ENCODE assay signal across 10 mouse cellular contexts in the genomic region with DNA sequence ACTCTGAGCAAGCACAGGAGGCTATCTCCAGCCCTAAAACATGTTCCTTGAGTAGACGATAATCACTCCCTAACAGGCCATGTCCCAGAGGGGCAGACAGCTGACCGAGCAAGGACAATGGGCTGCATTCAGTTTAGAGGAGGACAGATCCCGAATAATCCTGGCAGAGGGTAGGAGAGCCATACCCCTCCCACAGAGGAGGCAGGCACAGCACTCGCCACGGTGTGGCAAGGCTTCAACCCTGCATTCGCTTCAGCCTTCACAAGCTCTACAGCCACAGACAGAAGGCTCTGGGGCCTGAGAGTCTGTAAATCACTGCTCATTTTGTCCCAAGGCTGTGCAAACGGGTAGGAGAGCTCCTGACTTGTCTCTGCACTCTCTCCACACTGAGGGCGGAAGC. TPM values are rescaled to one million over a fixed set of nuclear protein-coding genes. Genes with fewer than 3 reads are reported as not detected.
DNase-seq lines count a peak whose midpoint lies in the region; ATAC-seq and TF ChIP-seq lines count a peak whose summit lies in the region.
"Had no signal": no experiment of that assay in that cellular context is flagged by ENCODE, and none has a peak within 500 bp of the region (broad histone marks: within the 10 kb centered on the region; RNA-seq: fewer than 3 reads in every experiment).

No protein-coding gene starts in this region.

- H3K27ac ChIP-seq in gastrocnemius, adult 2 months: peak overlapping the region; percentile 31; the same call in 1 of the 2 replicates
- no peak overlapping the region for H3K27ac ChIP-seq in hindbrain, embryonic 16.5 days (ENCODE audit: low read depth, low read length)
- H3K27ac ChIP-seq: lung, embryonic 15.5 days had no signal

- intact Hi-C loops in gastrocnemius, adult 2 months (cut with DNase I): no loop called here

- peak; percentile 76 for ATAC-seq in hindbrain, embryonic 16.5 days

- TF ChIP-seq CTCF in gastrocnemius, adult 2 months (IDR thresholded peaks at IDR 0.05): no peak

- peaks cover 46% of the 10 kb centered on the region for H3K36me3 ChIP-seq in hindbrain, embryonic 16.5 days (ENCODE audit: control insufficient read depth, insufficient read depth, low read length)

- H3K9ac ChIP-seq in hindbrain, embryonic 16.5 days (ENCODE audit: low read depth, low read length): no peak overlapping the region
- H3K9ac ChIP-seq: lung, embryonic 15.5 days had no signal

- H3K9me3 ChIP-seq in hindbrain, embryonic 16.5 days (ENCODE audit: control insufficient read depth, low read length): no peaks in the 10 kb centered on the region
- H3K9me3 ChIP-seq: lung, embryonic 15.5 days had no signal

- WGBS in hindbrain, embryonic 16.5 days: 20% methylated on average over 8 of the region's 8 CpGs

- DNase-seq in gastrocnemius, adult 2 months: no peak
- DNase-seq in gastrocnemius, adult 18-20 months (ENCODE audit: low spot score): no peak
- peak; percentile 61 to 69 for DNase-seq in right cerebral cortex, postnatal 10 days (ENCODE audit: low spot score in 2 of 2)
- DNase-seq in right cerebral cortex, adult 2 months (ENCODE audit: low spot score in 2 of 2): no peak
- DNase-seq in testis, postnatal 10 days (ENCODE audit: low spot score): peak; percentile 54
- no peak for DNase-seq in frontal cortex, postnatal 10 days (ENCODE audit: low spot score in 2 of 2)
- DNase-seq in cerebellum, adult 9-10 months: no peak

- H3K4me3 ChIP-seq in gastrocnemius, adult 2 months: no peak overlapping the region
- H3K4me3 ChIP-seq in hindbrain, embryonic 16.5 days (ENCODE audit: low read length): no peak overlapping the region
- H3K4me3 ChIP-seq: lung, embryonic 15.5 days had no signal

- no peak overlapping the region for H3K4me2 ChIP-seq in hindbrain, embryonic 16.5 days (ENCODE audit: low read length)
- H3K4me2 ChIP-seq: lung, embryonic 15.5 days had no signal

- H3K27me3 ChIP-seq in hindbrain, embryonic 16.5 days (replicated peaks; ENCODE audit: control insufficient read depth, insufficient read depth, low read length): no peaks in the 10 kb centered on the region
- H3K27me3 ChIP-seq: CH12.LX; lung, embryonic 15.5 days had no signal

- no peaks in the 10 kb centered on the region for H3K4me1 ChIP-seq in hindbrain, embryonic 16.5 days (ENCODE audit: control insufficient read depth, insufficient read depth, low read depth, low read length)
- H3K4me1 ChIP-seq: lung, embryonic 15.5 days had no signal

RNA-seq across cellular contexts. Expression of a gene that starts 14.0 kb away (rescaled TPM):
- 100 to 1,000 TPM; 111 to 161 TPM for total RNA-seq in gastrocnemius, adult 2 months (2021)
- total RNA-seq in gastrocnemius, adult 18-20 months (2021): 100 to 1,000 TPM; 132 to 136 TPM
- polyA plus RNA-seq in hindbrain, embryonic 16.5 days (2015; fragmentation: Nextera tagmentation; extraction: Ambion mirVana): 20.7 and 24.4 TPM in 2 replicates

RNA-seq across cellular contexts. Expression of a gene that starts 14.3 kb away (rescaled TPM):
- 10 to 100 TPM; 23.6 to 26.1 TPM for total RNA-seq in gastrocnemius, adult 2 months (2021)
- total RNA-seq in gastrocnemius, adult 18-20 months (2021): 10 to 100 TPM; 28.8 to 31.7 TPM
- 21.3 and 26.7 TPM in 2 replicates for polyA plus RNA-seq in hindbrain, embryonic 16.5 days (2015; fragmentation: Nextera tagmentation; extraction: Ambion mirVana)

RNA-seq across cellular contexts. Expression of a gene that starts 16.4 kb away (rescaled TPM):
- 10 to 100 TPM; 12.3 to 12.7 TPM for total RNA-seq in gastrocnemius, adult 2 months (2021)
- total RNA-seq in gastrocnemius, adult 18-20 months (2021): 10 to 100 TPM in 1 of 2 experiments, 1 to 10 TPM in 1; 9.9 to 10.1 TPM
- 57.0 and 65.7 TPM in 2 replicates for polyA plus RNA-seq in hindbrain, embryonic 16.5 days (2015; fragmentation: Nextera tagmentation; extraction: Ambion mirVana)

RNA-seq across cellular contexts. Expression of a gene that starts 30.6 kb away (rescaled TPM):
- 1 to 10 TPM; 2.6 to 3.9 TPM for total RNA-seq in gastrocnemius, adult 2 months (2021)
- 1 to 10 TPM; 2.0 to 3.5 TPM for total RNA-seq in gastrocnemius, adult 18-20 months (2021)
- polyA plus RNA-seq in hindbrain, embryonic 16.5 days (2015; fragmentation: Nextera tagmentation; extraction: Ambion mirVana): 3.8 and 4.9 TPM in 2 replicates

RNA-seq across cellular contexts. Expression of a gene that starts 32.9 kb away (rescaled TPM):
- total RNA-seq in gastrocnemius, adult 2 months (2021): 1 to 10 TPM; 7.3 to 8.4 TPM
- total RNA-seq in gastrocnemius, adult 18-20 months (2021): 1 to 10 TPM; 6.7 to 7.8 TPM
- polyA plus RNA-seq in hindbrain, embryonic 16.5 days (2015; fragmentation: Nextera tagmentation; extraction: Ambion mirVana): 9.9 and 11.5 TPM in 2 replicates

Comparison
In these comparisons a context has a peak if more than half of its experiments do, and no peak if none do; other contexts are left out.
1. DNase-seq: peak in right cerebral cortex, postnatal 10 days (2 of 2) and testis, postnatal 10 days (single experiment); none in gastrocnemius, adult 2 months (single experiment), gastrocnemius, adult 18-20 months (single experiment), right cerebral cortex, adult 2 months (0 of 2), frontal cortex, postnatal 10 days (0 of 2) and cerebellum, adult 9-10 months (single experiment).